Mouse (Mus musculus) embryonic fibroblast, embryonic 13.5 days (primary cell): ENCODE data around the gene Cbll1. TPM values are rescaled to one million over a fixed set of nuclear protein-coding genes. Genes with fewer than 3 reads are reported as not detected.
"Not testable (repeated sequence)": the region's sequence is repeated elsewhere in the genome, so short reads cannot be mapped to it uniquely, and the experiment has no call there.

ENCODE experiments used
- H3K27ac ChIP-seq: 2 replicates; pipeline ENCODE4 v1.5.1; 2012; ENCODE audit warnings: low read length, control low read depth, inconsistent platforms; ENCODE audit not compliant: insufficient read depth
- H3K4me1 ChIP-seq: 2 replicates; pipeline ENCODE4 v1.6.1; 2011; ENCODE audit warnings: low read length; ENCODE audit not compliant: control insufficient read depth, insufficient read depth
- H3K4me3 ChIP-seq: 2 replicates; pipeline ENCODE4 v1.5.1; 2011; ENCODE audit warnings: mild to moderate bottlenecking, control low read depth, low read length; ENCODE audit not compliant: insufficient read depth
- CTCF ChIP-seq: IDR thresholded peaks from 2 replicates; pipeline ENCODE4 v1.5.1; 2011; ENCODE audit warnings: mild to moderate bottlenecking, control low read depth, low read length, moderate library complexity, borderline replicate concordance; ENCODE audit not compliant: insufficient read depth
- POLR2A ChIP-seq: IDR thresholded peaks from 2 replicates; pipeline ENCODE4 v1.6.1; 2011; ENCODE audit warnings: low read depth, mild to moderate bottlenecking, control low read depth, low read length, moderate library complexity
- polyA plus RNA-seq: library from polyadenylated mRNA; stranded (reverse); fragments of >200 nt; gene quantifications from 2 replicates; pipeline ENCODE4 v1.2.4, GENCODE M21; 2011; ENCODE audit warnings: low read depth; ENCODE audit not compliant: missing spikeins, insufficient read length

Gene Cbll1
- polyA plus RNA-seq, 1 experiment = 21.8 TPM

DNA sequence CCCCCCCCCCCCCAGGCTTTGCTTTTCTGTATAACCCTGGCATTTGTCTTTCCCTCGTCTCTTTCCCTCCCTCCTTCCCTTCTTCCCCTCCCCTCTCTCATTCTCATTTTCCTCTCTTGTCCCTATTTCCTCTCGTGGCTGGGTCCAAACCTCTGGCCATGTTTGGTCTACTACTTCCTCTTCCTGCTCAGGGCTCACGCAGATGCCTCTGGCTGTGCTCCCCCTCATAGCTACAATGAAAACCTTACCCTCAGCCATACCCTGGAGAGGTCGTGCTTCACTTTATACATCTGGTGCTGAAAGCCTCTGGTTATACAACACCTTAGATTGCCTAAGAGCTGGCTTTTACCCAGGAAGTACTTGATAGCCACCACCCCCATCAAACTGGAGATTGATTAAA is 1.9 kb upstream of the Cbll1 start:
- TF ChIP-seq POLR2A (no peak), CTCF (no peak)
- 0 out of 2 replicates have a peak, but pooled peaks cover 5% of the 10 kb centered on the region for H3K4me1 ChIP-seq
- H3K4me3 ChIP-seq = no peak overlapping the region
- no peak overlapping the region for H3K27ac ChIP-seq

DNA sequence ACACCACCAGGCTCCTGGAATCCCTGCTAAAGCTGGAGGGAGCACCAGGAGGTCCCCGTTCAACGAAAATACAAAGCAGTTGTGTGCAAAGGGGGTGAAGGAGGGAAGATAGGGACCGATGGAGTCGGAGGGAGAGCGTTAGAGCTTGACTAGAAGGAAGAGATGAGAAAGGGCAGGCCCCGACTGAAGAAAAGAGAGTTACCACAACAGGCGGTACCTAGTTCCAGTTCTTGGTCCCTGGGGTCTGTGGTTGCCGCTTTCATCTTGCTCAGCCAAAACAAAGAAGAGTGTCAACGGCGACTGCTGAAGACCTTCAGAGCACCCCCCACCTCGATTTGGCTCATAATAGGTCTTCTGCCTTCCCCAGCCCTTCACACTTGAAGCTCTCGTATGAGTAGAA is 780 bp upstream of the Cbll1 start:
- Histone ChIP-seq H3K4me3 (peak overlapping the region; percentile 81), H3K4me1 (0 out of 2 replicates have a peak, but pooled peaks cover 5% of the 10 kb centered on the region), H3K27ac (0 out of 2 replicates have a peak overlapping the region, but pooled peaks have one; percentile 1)
- TF ChIP-seq POLR2A = no peak

DNA sequence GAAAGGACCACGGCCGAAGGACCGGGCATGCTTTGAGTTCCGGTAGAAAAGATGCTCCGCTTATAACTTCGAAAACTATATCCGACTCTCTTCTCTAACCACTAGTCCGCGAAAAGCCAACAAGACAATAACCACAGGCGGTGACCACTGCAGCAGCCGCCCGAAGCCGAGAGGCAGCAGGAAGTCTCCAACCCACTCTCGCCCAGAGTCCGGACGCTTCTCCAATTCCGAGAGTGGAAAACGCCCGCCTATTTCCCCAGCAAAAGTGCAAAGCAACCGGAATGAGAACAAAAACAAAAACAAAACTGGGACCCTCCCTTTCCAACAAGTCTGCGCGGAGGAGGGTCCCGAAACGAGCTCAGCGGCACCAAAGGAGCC is 491 bp downstream of the Cbll1 start:
- Histone ChIP-seq H3K4me3 (peak overlapping the region; percentile 81), H3K27ac (no peak overlapping the region), H3K4me1 (0 out of 2 replicates have a peak, but pooled peaks cover 5% of the 10 kb centered on the region)
- no peak for TF ChIP-seq POLR2A
- no peak for TF ChIP-seq CTCF

GRCm38 (mm10) chr12:31486431-31486830 is 13.0 kb downstream of the Cbll1 start:
- H3K4me1 ChIP-seq = no peaks in the 10 kb centered on the region

DNA sequence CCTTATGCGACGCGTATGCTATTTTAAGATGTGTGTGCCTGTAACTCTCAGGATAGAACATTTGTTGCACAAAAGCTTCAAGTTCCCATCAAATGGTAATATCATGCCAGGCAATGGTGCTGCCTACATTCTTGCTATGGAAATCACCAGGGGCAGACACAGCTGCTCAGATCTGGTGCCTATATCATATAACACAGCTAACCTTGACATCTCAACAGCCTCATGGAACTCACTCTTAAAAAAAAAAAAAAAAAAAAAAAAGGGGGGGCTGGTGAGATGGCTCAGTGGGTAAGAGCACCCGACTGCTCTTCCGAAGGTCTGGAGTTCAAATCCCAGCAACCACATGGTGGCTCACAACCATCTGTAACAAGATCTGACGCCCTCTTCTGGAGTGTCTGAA is 21.2 kb downstream of the Cbll1 start:
- H3K4me1 ChIP-seq, H3K27ac ChIP-seq, H3K4me3 ChIP-seq: not testable (repeated sequence)

More at GRCm38 (mm10) chr12:31486431-31486830, 13.0 kb downstream of the Cbll1 start:
- no peak overlapping the region for H3K27ac ChIP-seq
- no peak overlapping the region for H3K4me3 ChIP-seq
- TF ChIP-seq POLR2A = no peak

DNA sequence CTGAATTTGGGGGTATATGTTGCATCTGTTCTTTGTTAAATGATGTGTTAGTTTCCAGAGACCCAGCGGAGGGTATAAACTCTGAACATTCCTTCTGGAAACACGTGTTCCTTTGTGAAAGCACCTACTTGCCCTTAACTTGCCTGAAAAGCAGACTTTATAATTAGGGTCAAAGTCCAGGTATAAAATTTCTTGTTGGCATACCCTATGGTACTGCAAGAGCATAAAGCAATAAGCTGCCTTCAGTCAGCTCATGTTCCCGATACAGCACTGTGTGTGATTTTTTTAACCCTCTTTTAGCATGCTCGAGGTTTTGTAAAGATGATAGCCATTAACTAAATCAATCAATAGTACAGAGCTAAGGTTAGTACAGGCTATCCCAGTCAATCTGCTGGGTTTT is 36.8 kb downstream of the Cbll1 start:
- Histone ChIP-seq H3K4me1 (no peaks in the 10 kb centered on the region), H3K27ac (no peak overlapping the region), H3K4me3 (no peak overlapping the region)
- TF ChIP-seq POLR2A (no peak), CTCF (no peak)

DNA sequence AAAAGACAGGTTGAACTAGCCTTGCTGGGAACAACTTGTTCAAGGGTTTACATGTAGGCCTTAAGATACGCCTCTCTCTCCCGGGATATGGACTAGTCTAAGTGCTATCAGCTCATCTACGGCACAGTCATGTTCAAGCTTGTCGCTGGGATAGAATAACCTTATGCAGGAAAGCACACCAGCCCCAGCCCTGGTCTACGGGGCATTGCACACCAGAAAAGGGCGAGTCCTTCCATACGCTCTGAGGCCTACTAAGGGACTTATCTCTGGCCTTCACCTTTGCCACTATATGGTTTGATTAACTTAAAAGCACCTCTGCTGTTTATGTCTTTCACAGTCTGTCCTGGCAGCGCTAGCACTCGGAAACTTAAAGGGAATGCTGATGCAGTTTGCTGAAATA is 38.0 kb downstream of the Cbll1 start:
- H3K4me3 ChIP-seq = no peak overlapping the region
- TF ChIP-seq CTCF = no peak
- no peak for TF ChIP-seq POLR2A
- no peak overlapping the region for H3K27ac ChIP-seq
- no peaks in the 10 kb centered on the region for H3K4me1 ChIP-seq

- H3K4me3 ChIP-seq, H3K27ac ChIP-seq, H3K4me1 ChIP-seq: not testable (repeated sequence)
These were observed 39.1 kb downstream of the Cbll1 start for GRCm38 (mm10) chr12:31460270-31460669.

DNA sequence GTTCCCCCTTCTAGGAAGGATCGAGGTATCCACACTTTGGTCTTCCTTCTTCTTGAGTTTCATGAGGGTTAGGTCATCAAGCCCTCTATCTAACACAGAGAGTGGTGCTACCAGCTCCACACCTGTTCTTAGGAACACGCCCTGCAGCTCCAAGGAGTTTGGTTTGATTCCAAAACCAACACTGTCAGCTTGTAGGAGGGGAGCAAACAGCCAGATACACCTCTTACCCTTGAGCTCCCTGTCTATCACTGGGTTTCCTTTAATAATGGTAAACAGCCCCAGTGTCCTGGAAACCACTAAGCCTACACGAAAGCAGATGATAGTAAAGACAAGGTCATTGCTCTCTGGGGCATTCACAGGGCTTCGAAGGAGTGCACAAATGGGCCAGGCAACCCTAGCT is 40.9 kb downstream of the Cbll1 start:
- no peak overlapping the region for H3K4me3 ChIP-seq
- no peak overlapping the region for H3K27ac ChIP-seq
- H3K4me1 ChIP-seq = no peaks in the 10 kb centered on the region
- TF ChIP-seq POLR2A (no peak), CTCF (no peak)

- TF ChIP-seq POLR2A (no peak), CTCF (no peak)
- Histone ChIP-seq H3K4me1 (no peaks in the 10 kb centered on the region), H3K27ac (no peak overlapping the region), H3K4me3 (no peak overlapping the region)
These were observed 43.1 kb downstream of the Cbll1 start for GRCm38 (mm10) chr12:31456271-31456670.

DNA sequence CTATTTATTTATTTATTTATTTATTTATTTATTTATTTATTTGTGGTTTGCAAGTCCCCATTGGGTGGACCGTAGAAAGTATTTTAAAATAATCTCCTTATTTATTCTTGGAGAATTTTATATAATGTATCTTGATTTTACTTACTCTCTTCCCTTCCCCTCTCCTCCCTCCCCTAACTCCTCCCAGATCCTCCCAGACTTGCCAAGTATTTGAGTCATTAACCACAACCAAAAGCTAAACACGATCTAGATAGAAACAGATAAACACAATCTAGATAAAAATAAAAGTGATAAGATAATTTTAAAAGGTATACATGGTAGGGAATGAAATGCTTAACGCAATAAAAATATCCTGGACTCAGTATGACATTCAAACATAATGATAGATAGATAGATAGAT is 50.1 kb downstream of the Cbll1 start:
- TF ChIP-seq POLR2A = no peak
- no peak for TF ChIP-seq CTCF
- no peak overlapping the region for H3K27ac ChIP-seq
- H3K4me1 ChIP-seq = no peaks in the 10 kb centered on the region
- H3K4me3 ChIP-seq = no peak overlapping the region
